Mouse (Mus musculus) frontal cortex, postnatal 14 days (tissue): ENCODE results near the gene Prkab1.

Experiments
- DNase-seq, 2 experiments: peaks; one replicate each; pipeline ENCODE4 v3.0.0; 2022; ENCODE audit warnings: low spot score in 2 of 2

Gene Prkab1

GRCm38 (mm10) chr5:115979134-115979696 is 45.1 kb downstream of the Prkab1 start:
- no peak for DNase-seq

- DNase-seq: no peak
Observed at GRCm38 (mm10) chr5:115978255-115978654, 46.1 kb downstream of the Prkab1 start.

GRCm38 (mm10) chr5:115977757-115978156 is 46.6 kb downstream of the Prkab1 start:
- DNase-seq: no peak

- no peak for DNase-seq
Observed at GRCm38 (mm10) chr5:115977266-115977665, 47.0 kb downstream of the Prkab1 start.

- DNase-seq: no peak
Observed at GRCm38 (mm10) chr5:115976446-115976845, 47.9 kb downstream of the Prkab1 start.

GRCm38 (mm10) chr5:115975672-115976071 is 48.6 kb downstream of the Prkab1 start:
- DNase-seq: no peak

GRCm38 (mm10) chr5:115971236-115971635 is 53.1 kb downstream of the Prkab1 start:
- DNase-seq: no peak
